Mouse (Mus musculus) neural tube, embryonic 14.5 days (tissue): ENCODE measurements around the gene Tymp. TPM values are rescaled to one million over a fixed set of nuclear protein-coding genes. Genes with fewer than 3 reads are reported as not detected.

Source experiments
- ATAC-seq: fragments of 200-750 bp; cut with Nextera tagmentation; 2 replicates; pipeline ENCODE4 v1.8.0; 2017; ENCODE audit warnings: low read depth, mild to moderate bottlenecking, moderate TSS enrichment, moderate library complexity
- H3K27ac ChIP-seq: fragments of 300-500 bp; sonication (generic); 2 replicates; pipeline ENCODE4 v1.5.1; 2014; ENCODE audit warnings: low read depth, mild to moderate bottlenecking, control low read depth, low read length, moderate library complexity, mixed read lengths
- H3K27me3 ChIP-seq: fragments of 300-500 bp; sonication (generic); 2 replicates; pipeline ENCODE4 v1.6.1; 2014; ENCODE audit warnings: low read length; ENCODE audit not compliant: control insufficient read depth, insufficient read depth
- H3K36me3 ChIP-seq: fragments of 300-500 bp; sonication (generic); 2 replicates; pipeline ENCODE4 v1.6.1; 2014; ENCODE audit warnings: low read length, mixed read lengths; ENCODE audit not compliant: control insufficient read depth, insufficient read depth
- H3K4me1 ChIP-seq: fragments of 300-500 bp; sonication (generic); 2 replicates; pipeline ENCODE4 v1.6.1; 2014; ENCODE audit warnings: low read length; ENCODE audit not compliant: control insufficient read depth, insufficient read depth
- H3K4me2 ChIP-seq: fragments of 300-500 bp; sonication (generic); 2 replicates; pipeline ENCODE4 v1.6.1; 2014; ENCODE audit warnings: mild to moderate bottlenecking, low read depth, low read length, control low read depth
- H3K4me3 ChIP-seq: fragments of 300-500 bp; sonication (generic); 2 replicates; pipeline ENCODE4 v1.5.1; 2014; ENCODE audit warnings: low read depth, low read length, control low read depth, mixed read lengths
- H3K9ac ChIP-seq: fragments of 300-500 bp; sonication (generic); replicated peaks from 2 replicates; pipeline ENCODE4 v1.6.1; 2014; ENCODE audit warnings: low read depth, mild to moderate bottlenecking, control low read depth, low read length, mixed read lengths
- H3K9me3 ChIP-seq: fragments of 300-500 bp; sonication (generic); 2 replicates; pipeline ENCODE4 v1.6.1; 2016; ENCODE audit warnings: low read length; ENCODE audit not compliant: control insufficient read depth
- WGBS: fragments of 180-500 bp; shearing (Covaris S2); extraction: QIAGEN DNeasy Blood & Tissue Kit; methylation state at CpG from one replicate; pipeline ENCODE4 v1.1.7; 2014; 5-methylcytosine and 5-hydroxymethylcytosine counted together
- polyA plus RNA-seq: library from polyadenylated mRNA; unstranded; fragments of >200 nt; fragmentation: Nextera tagmentation; extraction: Ambion mirVana; gene quantifications from 2 replicates; pipeline ENCODE4 v1.2.1, GENCODE M21; 2014

The Tymp gene
- polyA plus RNA-seq, 1 experiment from 2014 or later: 3.7 TPM

DNA sequence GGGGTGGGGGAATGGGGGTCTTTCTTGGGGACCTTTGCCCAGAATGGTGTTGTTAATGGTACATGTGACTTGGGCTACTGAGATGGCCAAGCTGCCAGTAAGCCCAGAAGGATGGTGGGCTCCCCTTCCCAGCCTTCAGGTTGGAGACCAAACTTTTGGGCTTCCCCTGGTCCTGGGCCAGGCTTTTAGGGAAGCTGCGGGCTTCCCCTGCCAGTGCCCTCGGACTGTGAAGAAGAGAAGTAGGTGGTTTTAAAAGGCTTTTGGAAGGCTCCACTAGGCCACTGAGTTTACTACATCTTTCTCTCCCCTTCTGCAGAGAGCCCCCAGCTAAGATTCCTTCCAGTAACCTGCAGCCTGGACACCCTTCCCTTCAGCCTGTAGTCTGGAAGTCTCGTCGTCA, 53.2 kb downstream of the Tymp start:
- H3K4me1 ChIP-seq: no peaks in the 10 kb centered on the region
- ATAC-seq: no peak
- no peak overlapping the region for H3K4me2 ChIP-seq
- H3K4me3 ChIP-seq: no peak overlapping the region
- H3K27me3 ChIP-seq: no peaks in the 10 kb centered on the region
- H3K9me3 ChIP-seq: no peaks in the 10 kb centered on the region
- no peak overlapping the region for H3K9ac ChIP-seq
- H3K27ac ChIP-seq: no peak overlapping the region
- 82% methylated on average over 4 of the region's 4 CpGs for WGBS
- no peaks in the 10 kb centered on the region for H3K36me3 ChIP-seq

DNA sequence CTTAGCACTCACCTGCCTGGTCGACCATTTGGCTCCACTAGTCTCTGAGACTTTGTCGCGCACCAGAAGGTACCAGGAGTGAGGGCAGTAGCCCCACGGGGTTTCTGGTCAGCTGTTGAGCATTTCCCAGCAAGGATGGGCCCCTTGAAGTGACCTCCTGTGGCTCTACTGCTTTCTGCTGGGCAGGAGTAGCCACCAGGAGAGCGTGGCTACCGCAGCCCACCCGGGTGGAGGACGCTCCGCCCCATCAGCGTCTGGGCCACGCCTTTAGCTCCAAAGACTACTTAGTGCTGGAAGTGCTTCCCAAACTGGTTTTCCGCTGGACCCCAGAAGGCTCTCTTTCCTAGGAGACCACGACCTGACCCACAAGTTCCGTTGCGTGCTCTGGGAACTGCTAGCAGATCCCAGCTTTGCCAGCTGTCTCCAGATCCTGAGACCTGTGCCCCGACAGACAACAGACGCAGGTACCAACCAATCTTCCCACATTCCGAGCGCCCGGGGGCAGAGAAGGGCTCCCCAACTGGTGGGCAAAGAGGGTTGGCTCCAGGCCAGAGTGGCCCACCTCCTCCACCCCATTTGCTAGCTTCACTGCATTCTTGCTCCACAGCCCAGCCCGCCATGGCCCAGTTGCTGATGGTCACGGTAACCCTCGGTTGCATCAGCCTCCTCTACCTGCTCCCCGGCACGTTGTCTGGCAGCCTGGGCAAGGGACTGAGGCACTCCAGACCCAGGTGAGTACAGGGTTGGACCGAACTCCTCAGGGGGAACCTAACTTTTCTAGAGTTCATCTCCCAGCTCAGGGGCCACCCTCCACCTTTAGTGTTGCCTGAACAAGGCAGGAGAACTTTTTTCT, 53.9 kb downstream of the Tymp start, which contains the start of gene Adm2:
TSS of gene Adm2 (plus strand) at position 51 of the 853 bp plus-strand sequence.
- Histone ChIP-seq H3K4me2 (no peak within 1 kb of the TSS), H3K4me3 (no peak within 1 kb of the TSS), H3K36me3 (no peaks in the 10 kb centered on the region), H3K4me1 (no peaks in the 10 kb centered on the region), H3K9me3 (no peaks in the 10 kb centered on the region), H3K27me3 (no peaks in the 10 kb centered on the region), H3K9ac (no peak within 1 kb of the TSS), H3K27ac (no peak within 1 kb of the TSS)
- WGBS: 5% methylated on average over 26 of the region's 26 CpGs
- no peak for ATAC-seq

Other genes with a start within 250 kb of the Tymp start
- gene Hdac10, start 248.3 kb downstream of the Tymp start, polyA plus RNA-seq: 22.1 and 24.9 TPM in 2 replicates
- gene Mapk12, start 236.3 kb downstream of the Tymp start, polyA plus RNA-seq: 2.9 and 5.2 TPM in 2 replicates
- 24.9 and 32.9 TPM in 2 replicates for gene Mapk11, start 227.4 kb downstream of the Tymp start, polyA plus RNA-seq
- gene Plxnb2, start 196.3 kb downstream of the Tymp start, polyA plus RNA-seq: 66.4 and 100 TPM in 2 replicates
- 83.0 and 94.5 TPM in 2 replicates for gene Dennd6b, start 180.5 kb downstream of the Tymp start, polyA plus RNA-seq
- gene Ppp6r2, start 165.5 kb downstream of the Tymp start, polyA plus RNA-seq: 85.5 and 92.7 TPM in 2 replicates
- 108 and 122 TPM in 2 replicates for gene Sbf1, start 61.7 kb downstream of the Tymp start, polyA plus RNA-seq
- gene Adm2, start 54.3 kb downstream of the Tymp start, polyA plus RNA-seq: not detected in 2 replicates
- gene Miox, start 42.6 kb downstream of the Tymp start, polyA plus RNA-seq: not detected in 2 replicates
- gene Lmf2, start 21.4 kb downstream of the Tymp start, polyA plus RNA-seq: 19.8 and 28.6 TPM in 2 replicates
- gene Ncaph2, start 21.3 kb downstream of the Tymp start, polyA plus RNA-seq: 89.5 and 90.2 TPM in 2 replicates
- 20.0 and 24.3 TPM in 2 replicates for gene Sco2, start 3.2 kb downstream of the Tymp start, polyA plus RNA-seq
- gene Odf3b, start 2.2 kb upstream of the Tymp start, polyA plus RNA-seq: 1.3 TPM in 2 replicates
- 0.07 TPM in 1 of 2 replicates, not detected in the other for gene Klhdc7b, start 7.9 kb upstream of the Tymp start, polyA plus RNA-seq
- not detected in 2 replicates for gene Syce3, start 33.5 kb upstream of the Tymp start, polyA plus RNA-seq
- 1.2 and 1.4 TPM in 2 replicates for gene Cpt1b, start 48.8 kb upstream of the Tymp start, polyA plus RNA-seq
- 5.8 and 6.4 TPM in 2 replicates for gene C730034F03Rik, start 52.5 kb upstream of the Tymp start, polyA plus RNA-seq
- gene Gm44502, start 52.7 kb upstream of the Tymp start, polyA plus RNA-seq: 0.20 TPM in 1 of 2 replicates, not detected in the other
- gene Chkb, start 52.9 kb upstream of the Tymp start, polyA plus RNA-seq: 76.5 and 80.9 TPM in 2 replicates
- 64.5 and 73.1 TPM in 2 replicates for gene Mapk8ip2, start 76.9 kb upstream of the Tymp start, polyA plus RNA-seq
- 17.3 and 18.9 TPM in 2 replicates for gene Arsa, start 100.4 kb upstream of the Tymp start, polyA plus RNA-seq
- 7.4 and 10.1 TPM in 2 replicates for gene Shank3, start 122.6 kb upstream of the Tymp start, polyA plus RNA-seq
- 2.0 and 2.6 TPM in 2 replicates for gene Acr, start 191.3 kb upstream of the Tymp start, polyA plus RNA-seq
- gene Rabl2, start 214.9 kb upstream of the Tymp start, polyA plus RNA-seq: 80.3 and 99.6 TPM in 2 replicates